Mouse (Mus musculus): ENCODE measurements around the gene Lypd9.
"Not testable (repeated sequence)": the region's sequence is repeated elsewhere in the genome, so short reads cannot be mapped to it uniquely, and the experiment has no call there.

The Lypd9 gene

DNA sequence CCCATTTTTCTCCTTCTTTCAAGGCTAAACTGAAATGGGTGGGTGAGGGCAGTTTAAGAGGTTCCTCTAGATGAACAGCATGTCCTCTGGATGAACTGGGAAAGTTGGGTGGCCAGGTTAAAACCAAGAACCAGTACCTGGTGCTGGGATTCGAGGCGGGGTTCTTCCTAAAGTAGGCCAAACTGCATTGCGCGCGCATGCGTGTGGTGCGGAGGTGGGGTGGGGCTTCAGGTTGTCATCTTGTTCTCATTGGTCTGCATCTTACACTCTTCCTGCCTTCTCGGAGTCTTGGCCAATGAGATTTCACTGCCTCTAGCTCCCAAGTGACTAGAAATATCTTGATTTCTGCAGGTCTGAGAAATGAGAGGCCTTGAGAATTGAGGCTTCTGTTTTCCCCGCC lies at the start of gene Lypd9:
Gene Lypd9, minus strand, starts transcription at position 165 of the 400 bp plus-strand sequence.
- no peak for DNase-seq (ENCODE audit: extremely low spot score, low spot score)

DNA sequence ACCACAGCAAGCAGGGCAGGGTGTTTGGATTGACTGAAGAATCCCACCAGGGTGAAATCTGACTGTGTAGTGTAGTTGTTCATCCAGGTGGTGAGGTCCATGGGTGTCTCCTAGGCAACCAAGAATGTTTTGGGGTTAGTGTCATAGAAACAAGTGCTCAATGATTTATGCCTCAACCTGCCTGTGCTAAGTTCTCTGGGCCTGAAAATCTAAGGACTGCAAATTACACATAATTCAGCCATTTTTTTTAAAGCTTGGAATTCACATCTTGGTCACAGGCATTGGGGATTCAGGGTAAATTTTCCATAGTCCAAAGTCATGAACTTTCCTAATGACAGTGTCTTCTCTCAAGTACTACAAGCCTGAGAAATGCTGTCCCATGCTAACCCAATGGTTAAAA lies 49.7 kb upstream of the Lypd9 start, which contains the start of gene Olfr331:
Gene Olfr331, minus strand, starts transcription at position 101 of the 400 bp plus-strand sequence.
- DNase-seq (ENCODE audit: extremely low spot score, low spot score): not testable (repeated sequence)

DNA sequence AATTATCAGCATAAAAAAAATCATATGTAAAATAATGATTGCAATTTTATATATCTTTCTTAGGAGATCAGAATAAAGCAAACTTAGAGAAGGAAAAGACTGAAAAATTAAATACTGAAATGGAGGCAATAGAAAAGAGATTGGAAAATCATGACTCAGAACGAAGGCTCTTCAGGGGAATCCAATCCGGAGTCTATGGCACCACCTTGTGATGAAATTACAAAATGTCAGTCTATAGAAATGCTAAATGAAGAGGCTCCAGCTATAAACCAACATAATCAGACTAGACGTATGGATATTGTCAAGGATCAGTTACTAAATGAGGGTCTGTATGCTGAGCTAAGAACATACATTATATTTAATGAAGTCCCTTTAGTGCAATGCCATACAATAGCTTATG lies 46.6 kb upstream of the Lypd9 start:
- DNase-seq (ENCODE audit: extremely low spot score, low spot score): no peak

DNA sequence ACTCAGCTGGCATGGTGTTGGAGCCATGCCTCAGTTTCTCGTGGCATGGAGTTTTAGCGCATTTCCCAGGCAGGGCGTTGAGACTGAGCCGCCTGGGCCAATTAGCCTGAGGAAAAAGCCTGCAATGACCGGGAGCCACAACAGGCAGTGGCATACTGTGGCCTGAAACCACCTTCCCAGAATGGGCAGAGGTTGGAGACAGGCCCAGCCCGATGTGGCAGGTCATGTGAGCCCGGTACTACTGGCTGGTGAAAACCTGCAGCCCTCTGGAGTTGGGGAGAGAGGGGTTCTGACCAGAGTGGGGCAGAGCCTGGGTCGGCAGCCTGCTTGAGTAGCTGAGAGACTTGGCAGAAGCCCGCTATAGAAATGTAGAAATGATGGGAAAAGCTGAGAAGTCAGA lies 46.0 kb upstream of the Lypd9 start:
- DNase-seq (ENCODE audit: extremely low spot score, low spot score): no peak

DNA sequence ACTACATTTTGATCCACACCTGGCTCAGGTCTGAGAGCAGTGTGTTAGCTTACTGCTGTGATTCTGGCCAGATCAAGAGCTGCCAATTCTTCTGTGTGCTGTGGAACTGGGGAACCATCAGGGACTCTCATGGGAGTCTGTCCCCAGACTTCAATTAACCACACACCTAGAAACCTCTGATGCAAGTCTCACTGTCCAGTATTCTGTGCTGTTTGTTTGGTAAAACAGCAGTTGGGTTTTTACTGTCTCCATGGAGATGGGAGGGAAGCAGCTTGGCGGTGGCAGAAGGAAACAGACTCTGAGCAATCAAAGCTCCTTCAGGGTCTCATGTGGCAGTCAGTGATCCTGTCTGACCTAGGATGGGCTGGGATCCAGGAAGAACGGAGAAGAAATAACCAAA lies 39.7 kb upstream of the Lypd9 start, which contains the start of gene Olfr332:
Gene Olfr332, minus strand, starts transcription at position 101 of the 400 bp plus-strand sequence.
- DNase-seq (ENCODE audit: extremely low spot score, low spot score): no peak

DNA sequence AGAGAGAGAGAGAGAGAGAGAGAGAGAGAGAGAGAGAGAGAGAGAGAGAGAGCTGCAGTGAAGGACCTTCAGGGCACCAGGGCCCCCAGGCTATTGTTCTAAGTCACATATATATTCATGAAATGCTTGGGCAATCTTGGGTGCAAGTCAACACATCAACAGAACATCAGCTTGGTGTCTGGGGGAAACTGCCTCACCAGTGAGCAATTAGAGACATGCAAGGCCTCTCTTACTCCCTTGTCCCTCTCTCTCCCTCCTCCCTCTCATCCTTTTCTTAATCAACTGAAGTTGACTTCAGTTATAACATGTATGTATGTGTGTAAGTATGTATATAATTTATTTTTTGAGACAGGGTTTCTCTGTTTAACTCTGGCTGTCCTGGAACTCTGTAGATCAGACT lies 9.4 kb upstream of the Lypd9 start, which contains the start of gene Olfr30:
Gene Olfr30, minus strand, starts transcription at position 101 of the 400 bp plus-strand sequence.
- no peak for DNase-seq (ENCODE audit: extremely low spot score, low spot score)

DNA sequence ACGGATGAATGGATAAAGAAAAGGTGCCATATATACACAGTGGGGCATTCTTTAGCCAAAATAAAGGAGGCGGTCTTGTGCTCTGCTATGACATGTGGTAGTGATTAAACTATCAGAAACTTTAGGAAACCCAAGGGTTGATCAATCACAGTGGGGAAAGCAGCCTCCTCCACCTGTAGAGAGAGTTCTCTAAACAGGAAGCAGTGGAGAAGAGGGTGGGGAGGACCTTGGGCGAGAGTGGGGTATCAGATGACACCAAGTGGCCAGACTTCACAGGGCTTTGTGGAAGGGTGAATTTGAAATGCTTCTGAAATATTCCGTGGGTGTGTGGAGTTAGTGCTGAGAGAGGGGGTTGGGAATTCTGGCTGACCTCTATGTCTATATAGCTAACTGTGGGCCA lies 869 bp upstream of the Lypd9 start:
- DNase-seq (ENCODE audit: extremely low spot score, low spot score): no peak

DNA sequence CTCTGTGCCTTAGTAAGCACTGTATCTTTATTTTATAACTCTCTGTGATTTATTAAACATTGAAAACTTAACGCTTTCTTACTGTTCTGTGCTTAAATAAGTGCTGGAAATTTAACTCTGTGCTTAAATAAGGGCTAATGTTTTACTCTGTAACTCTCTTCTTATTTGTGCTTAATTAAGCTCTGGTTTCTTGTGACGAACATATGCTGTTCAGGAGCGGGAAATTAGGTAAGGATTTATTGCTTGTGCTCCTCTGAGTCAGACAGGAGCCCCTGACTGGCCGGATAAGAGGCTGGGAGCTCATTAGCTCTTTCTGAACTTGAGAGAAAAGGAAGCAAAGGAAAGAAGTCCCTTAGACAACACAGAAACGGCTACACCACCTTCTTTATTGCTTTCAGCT lies 14.9 kb downstream of the Lypd9 start:
- no peak for DNase-seq (ENCODE audit: extremely low spot score, low spot score)

DNA sequence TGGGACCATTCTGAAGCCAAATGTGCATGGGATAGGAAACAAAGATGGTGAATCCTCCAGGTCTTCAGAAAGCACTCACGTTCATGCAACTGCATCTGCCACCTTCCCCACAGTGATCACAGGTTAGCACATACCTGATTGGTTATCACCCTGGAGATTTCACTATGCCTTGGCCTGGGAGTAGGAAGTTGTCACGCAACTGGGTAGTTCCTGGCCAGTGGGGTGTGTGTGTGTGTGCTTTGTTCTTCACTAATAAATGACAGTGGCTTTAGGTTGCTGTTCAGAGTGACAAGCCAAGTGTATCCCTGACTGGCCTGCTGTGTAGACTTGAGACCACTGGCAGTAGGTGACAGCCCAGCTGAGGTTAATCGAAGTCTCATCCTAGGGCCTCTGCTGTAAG lies 20.5 kb downstream of the Lypd9 start, which contains the start of gene Gm12253:
Gene Gm12253, plus strand, starts transcription at position 301 of the 400 bp plus-strand sequence.
- DNase-seq (ENCODE audit: extremely low spot score, low spot score): no peak

DNA sequence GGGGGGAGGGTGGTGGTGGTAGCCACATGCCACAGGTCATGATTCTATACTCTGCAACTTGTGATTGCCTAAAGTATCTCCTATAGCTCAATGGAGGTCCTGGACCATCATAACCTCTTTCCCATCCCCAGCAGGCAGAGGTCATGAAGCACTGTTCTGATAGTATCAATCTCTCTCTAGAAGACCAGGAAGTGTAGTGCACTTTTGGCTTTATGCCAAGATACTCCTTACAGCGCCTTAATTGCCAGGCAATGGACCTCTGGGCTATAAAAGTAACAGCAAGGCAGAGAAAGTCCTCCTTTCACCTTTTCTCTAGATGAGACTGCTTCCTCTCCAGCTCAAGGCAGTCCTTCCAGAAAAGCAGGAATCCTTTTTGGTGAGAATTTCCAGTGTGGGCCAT lies 31.9 kb downstream of the Lypd9 start, which contains the start of gene 1810065E05Rik:
Gene 1810065E05Rik, plus strand, starts transcription at position 297 of the 400 bp plus-strand sequence.
- no peak for DNase-seq (ENCODE audit: extremely low spot score, low spot score)

DNA sequence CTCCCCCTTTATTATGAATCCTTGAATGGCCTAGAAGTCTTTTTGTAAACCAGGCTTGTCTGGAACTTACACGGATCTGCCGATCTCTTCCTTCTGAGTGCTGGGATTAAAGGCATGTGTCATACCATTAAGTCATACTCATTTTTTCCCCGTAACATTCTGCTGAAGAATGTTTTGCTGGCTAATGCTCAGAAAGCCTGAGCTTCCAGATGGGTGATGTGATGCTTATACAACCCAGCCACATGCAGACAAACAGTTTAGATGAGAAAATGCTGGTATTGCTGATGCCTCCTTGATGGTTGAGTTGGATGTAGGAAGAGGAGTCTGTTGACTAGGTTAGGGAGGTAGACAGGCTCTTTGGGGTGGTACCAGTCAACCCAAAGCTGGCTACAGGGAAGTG lies 34.4 kb downstream of the Lypd9 start:
- DNase-seq (ENCODE audit: extremely low spot score, low spot score): no peak

DNA sequence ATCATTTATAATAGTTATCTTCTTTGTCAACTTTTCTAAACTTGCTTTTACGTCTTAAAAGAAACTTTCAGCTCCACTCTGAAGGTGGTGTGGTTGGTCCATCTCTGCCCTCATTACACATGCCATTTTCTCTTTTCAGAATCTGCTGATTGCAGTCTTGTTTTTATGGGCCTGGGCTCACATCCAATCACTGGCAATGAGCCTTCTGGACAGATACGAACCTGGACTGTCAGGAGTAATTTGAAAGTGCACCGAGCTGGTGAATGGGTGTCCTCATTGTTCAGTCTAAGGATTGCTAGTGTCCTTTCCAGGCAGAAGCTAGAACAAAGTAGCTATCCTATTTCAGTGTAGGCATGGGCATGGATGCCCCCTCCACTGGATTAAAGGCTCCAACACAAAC lies 44.7 kb downstream of the Lypd9 start:
- no peak for DNase-seq (ENCODE audit: extremely low spot score, low spot score)

DNA sequence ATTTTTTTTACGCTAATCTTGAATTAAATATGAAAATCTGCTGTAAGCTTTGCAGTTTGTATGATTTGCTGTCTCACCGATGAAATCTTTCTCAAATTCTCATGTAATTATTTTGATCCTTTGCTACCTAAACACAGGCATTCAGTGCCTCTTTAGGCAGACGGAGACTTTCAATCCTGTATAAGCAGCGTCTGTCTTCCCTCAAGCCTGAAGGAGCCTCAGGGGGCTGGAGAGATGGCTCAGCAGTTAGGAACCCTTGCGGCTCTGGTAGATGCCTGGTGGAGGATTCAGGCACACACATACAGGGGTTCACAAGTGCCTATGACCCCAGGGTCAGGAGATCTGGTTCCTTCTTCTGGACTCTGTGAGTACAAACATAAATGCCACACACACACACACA lies 52.1 kb downstream of the Lypd9 start:
- DNase-seq (ENCODE audit: extremely low spot score, low spot score): no peak

DNA sequence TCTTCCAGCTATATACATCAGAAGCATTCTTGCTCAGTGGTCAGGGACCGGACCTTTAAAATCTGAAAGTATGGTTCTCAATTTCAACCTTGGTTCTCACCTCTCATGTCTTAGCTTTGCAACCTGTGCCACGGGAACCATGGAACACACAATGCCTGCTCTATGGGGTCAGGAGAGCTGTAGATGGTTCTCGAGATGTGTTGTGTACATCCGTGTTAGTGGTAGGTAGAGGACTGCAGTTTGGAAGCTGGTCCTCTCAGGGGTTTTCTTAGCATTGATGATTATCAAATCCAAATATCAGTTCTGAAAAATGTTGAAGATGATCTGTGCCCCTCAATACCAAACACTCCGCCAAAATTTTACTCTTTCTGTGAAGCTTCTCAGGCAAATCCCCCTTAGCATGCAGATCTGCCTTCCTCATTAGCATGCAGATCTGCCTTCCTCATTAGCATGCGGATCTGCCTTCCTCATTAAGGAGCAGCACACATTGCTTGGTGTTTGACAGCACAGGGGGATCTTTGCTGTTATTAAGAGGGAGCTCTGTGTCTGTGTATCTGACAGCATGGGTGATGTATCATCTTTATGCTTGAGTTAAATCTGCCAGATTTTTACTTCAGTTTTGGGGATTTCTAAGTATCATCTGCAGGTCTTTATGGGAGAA lies 52.6 kb downstream of the Lypd9 start:
- no peak for DNase-seq (ENCODE audit: extremely low spot score, low spot score)
